Mouse (Mus musculus): ENCODE results near the gene Zdhhc23. TPM values are rescaled to one million over a fixed set of nuclear protein-coding genes. Genes with fewer than 3 reads are reported as not detected.

The Zdhhc23 gene
- polyA plus RNA-seq, 2 experiments from 2014 or later: 1.4 to 1.9 TPM

Other genes with a start within 250 kb of the Zdhhc23 start
- not detected for gene Drd3, start 225.8 kb downstream of the Zdhhc23 start, polyA plus RNA-seq (2017; shearing (Covaris generic))
- gene Ccdc191, start 90.0 kb downstream of the Zdhhc23 start, polyA plus RNA-seq (2017; shearing (Covaris generic)): 10 to 100 TPM; 10.3 to 11.6 TPM
- gene Qtrt2, start 53.0 kb downstream of the Zdhhc23 start, polyA plus RNA-seq (2017; shearing (Covaris generic)): 10 to 100 TPM; 11.6 to 12.0 TPM
- gene Gramd1c, start 83.6 kb upstream of the Zdhhc23 start, polyA plus RNA-seq (2017; shearing (Covaris generic)): 1 to 10 TPM; 3.6 TPM
- gene Atp6v1a, start 159.9 kb upstream of the Zdhhc23 start, polyA plus RNA-seq (2017; shearing (Covaris generic)): 10 to 100 TPM; 32.7 to 35.0 TPM
- 10 to 100 TPM; 29.1 to 32.3 TPM for gene Naa50, start 160.0 kb upstream of the Zdhhc23 start, polyA plus RNA-seq (2017; shearing (Covaris generic))
- 1 to 10 TPM; 2.7 to 4.7 TPM for gene Usf3, start 193.5 kb upstream of the Zdhhc23 start, polyA plus RNA-seq (2017; shearing (Covaris generic))